Mouse (Mus musculus): ENCODE measurements around the gene Eif3b.

Gene Eif3b

GRCm38 (mm10) chr5:140418489-140419441 is at the start of gene Eif3b:
TSS of gene Eif3b (plus strand) at chr5:140419328.
- peak; percentile 79 to 89 for DNase-seq

DNA sequence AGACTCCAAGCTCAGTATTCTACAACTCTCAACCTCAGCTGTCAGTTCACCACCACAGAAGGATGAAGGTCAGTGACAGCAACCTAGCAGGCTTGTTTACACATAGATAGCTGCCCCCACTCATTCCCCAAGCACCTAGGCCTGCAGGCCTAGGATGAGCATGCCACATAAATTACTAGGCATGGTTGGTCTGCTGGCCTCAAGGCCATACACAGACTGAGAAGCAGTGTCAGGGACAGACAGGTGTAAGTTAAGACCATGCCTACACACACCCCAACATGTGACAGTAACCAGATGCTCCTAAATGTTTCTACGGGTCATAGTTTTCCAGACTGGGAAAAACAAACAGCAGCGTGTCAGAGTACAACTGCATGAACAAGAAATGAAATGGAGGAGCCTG is 49.7 kb upstream of the Eif3b start:
- no peak for DNase-seq

GRCm38 (mm10) chr5:140370446-140371254 is 48.5 kb upstream of the Eif3b start:
- peak; percentile 48 to 66 for DNase-seq

DNA sequence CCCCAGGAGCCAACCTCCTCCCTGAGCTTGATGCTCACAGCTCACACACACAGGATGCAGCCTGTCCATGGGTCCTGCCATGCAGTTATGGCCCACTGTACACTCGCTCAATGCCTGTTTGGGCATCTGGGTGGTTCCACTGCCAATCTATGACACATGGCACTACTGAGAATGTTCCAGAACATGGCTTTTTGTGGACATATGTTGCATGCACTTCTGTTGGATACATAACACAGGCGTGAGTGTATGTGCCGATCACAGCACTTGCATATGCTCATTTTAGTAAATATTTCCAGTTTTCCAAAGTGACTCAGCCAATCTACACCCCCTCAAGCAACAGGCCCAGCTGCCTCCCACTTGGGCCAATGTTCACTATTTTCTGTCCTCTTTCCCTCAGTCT is 47.5 kb upstream of the Eif3b start:
- DNase-seq: no peak

DNA sequence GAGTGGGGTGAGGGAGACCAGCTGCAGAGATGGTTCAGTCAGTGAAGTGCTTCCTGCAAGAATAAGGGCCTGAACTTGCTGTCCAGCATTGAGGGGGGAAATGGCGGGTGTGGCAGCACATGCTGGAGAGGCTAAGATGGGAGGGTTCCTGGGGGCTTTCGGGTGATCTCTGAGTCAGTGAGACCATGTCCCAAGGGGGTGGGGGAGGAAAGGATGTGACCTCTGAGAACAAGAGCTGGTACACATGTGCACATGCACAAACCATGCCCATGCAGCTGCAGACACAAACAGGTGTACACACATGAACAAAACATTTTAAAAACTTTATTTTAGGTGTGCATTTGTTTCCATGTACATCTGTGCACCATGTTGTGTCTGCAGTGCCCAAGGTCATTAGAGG is 45.4 kb upstream of the Eif3b start:
- no peak for DNase-seq

GRCm38 (mm10) chr5:140374226-140374625 is 44.9 kb upstream of the Eif3b start:
- no peak for DNase-seq

DNA sequence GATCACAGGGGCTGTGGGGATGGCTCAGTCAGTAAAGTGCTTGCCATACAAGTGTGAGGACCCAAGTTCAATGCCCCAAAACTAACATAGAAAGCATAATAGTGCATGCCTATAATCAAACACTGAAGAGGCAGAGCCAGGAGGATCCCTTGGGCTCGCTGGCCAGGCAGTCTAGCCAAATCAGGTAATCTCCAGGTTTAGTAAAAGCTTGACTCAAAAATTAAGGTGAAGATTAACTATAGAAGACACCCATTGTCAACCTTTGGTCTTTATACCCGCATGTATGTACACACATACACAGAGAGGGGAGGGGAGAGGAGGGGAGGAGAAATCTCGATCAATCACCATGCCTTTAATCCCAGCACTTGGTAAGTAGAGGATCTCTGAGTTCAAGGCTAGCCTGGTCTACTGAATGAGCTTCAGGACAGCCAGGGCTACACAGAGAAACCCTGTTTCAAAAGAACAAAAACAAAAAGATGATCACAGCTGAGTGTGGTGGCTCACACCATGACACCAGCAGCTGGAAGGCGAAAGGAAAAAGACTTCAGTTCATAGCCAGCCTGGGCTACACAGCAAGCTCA is 43.8 kb upstream of the Eif3b start:
- DNase-seq: no peak

- DNase-seq: peak; percentile 73 to 81
These were observed 40.8 kb upstream of the Eif3b start for GRCm38 (mm10) chr5:140378121-140378853.

- no peak for DNase-seq
These were observed 39.8 kb upstream of the Eif3b start for GRCm38 (mm10) chr5:140379299-140379698.

DNA sequence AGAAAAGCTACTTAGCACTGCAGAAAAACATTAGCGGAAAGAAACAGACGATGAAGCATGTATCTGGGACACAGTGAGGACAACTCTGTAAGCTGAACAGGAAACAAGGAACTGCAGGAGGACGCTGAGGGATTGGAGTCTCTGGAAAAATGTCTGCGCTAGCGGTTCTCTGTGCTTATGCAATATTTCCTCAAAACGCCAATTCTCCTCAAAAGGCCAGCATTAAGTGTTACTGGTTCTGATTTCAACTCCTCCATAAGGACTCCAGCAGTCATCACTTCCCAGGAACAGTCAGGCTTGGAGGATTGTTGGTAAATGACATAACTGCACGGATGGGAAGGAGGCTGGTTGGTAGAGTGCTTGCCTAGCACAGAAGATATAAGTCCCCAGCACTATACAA is 38.0 kb upstream of the Eif3b start:
- no peak for DNase-seq

GRCm38 (mm10) chr5:140382688-140383087 is 36.4 kb upstream of the Eif3b start:
- DNase-seq: no peak

GRCm38 (mm10) chr5:140383559-140383958 is 35.6 kb upstream of the Eif3b start:
- peak; percentile 52 to 53 for DNase-seq

- DNase-seq: no peak
These were observed 34.7 kb upstream of the Eif3b start for GRCm38 (mm10) chr5:140384462-140384861.

- DNase-seq: no peak
These were observed 31.9 kb upstream of the Eif3b start for GRCm38 (mm10) chr5:140387236-140387635.

GRCm38 (mm10) chr5:140387816-140388510 is 31.2 kb upstream of the Eif3b start:
- DNase-seq: no peak

- DNase-seq: peak; percentile 98 to 99
These were observed 30.2 kb upstream of the Eif3b start, which contains the start of gene Snx8 for GRCm38 (mm10) chr5:140388588-140389576. TSS of gene Snx8 (minus strand) at chr5:140389262.

- DNase-seq: no peak
These were observed 29.5 kb upstream of the Eif3b start for GRCm38 (mm10) chr5:140389647-140390046.

DNA sequence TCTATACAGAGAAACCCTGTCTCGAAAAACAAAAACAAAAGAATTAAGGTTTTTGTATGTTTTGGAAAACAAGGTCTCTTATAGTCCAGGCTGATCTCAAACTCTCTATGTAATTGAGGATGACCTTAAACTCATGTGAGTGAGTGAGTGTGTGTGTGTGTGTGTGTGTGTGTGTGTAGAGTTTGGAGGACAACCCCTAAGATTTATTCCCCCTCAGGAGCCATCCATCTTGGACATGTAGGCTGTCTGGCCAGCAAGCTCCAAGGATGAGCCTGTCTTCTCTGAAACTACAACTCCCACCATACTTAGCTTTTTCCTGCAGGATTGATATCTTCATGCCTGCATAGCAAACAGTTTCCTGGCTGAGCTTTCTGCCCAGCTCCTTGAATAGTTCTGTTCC is 27.7 kb upstream of the Eif3b start:
- DNase-seq: no peak

GRCm38 (mm10) chr5:140391981-140392380 is 27.1 kb upstream of the Eif3b start:
- no peak for DNase-seq

- no peak for DNase-seq
These were observed 26.4 kb upstream of the Eif3b start for GRCm38 (mm10) chr5:140392701-140393100.

All from kidney, adult 8-10 months (tissue).